Mouse (Mus musculus): ENCODE measurements around the gene Meox1. TPM values are rescaled to one million over a fixed set of nuclear protein-coding genes. Genes with fewer than 3 reads are reported as not detected.
A peak's percentile ranks its signal among the peaks of the same experiment; 100 is the strongest.

Meox1 gene
- total and polyA plus RNA-seq, 3 experiments: not detected

DNA sequence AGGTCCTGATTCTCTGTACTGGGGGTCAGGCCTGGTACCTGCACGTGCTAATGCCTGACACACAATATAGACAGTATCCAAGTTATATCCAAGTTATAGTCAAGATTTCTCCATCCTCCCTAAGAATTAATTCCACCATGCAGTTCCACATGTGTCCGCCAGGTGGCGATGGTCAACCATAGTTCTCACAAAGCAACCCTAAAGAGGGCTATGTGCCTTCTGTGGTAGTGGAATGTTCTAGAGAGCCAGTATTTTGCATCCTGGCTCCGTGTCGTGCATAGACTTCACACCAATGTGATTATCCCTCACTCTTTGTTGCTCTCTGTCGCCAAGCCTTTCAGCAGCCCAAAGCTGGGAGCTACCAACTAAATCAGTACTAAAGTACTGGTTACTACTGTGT is 25.5 kb upstream of the Meox1 start:
- Histone ChIP-seq H3K4me3 (ENCODE audit: control insufficient read depth in 1 of 2, insufficient read depth in 1 of 2, low read depth in 2 of 2, low read length in 2 of 2) (no peak overlapping the region), H3K9ac (ENCODE audit: control insufficient read depth, low read depth, low read length, poor library complexity, severe bottlenecking) (no peak overlapping the region), H3K4me1 (ENCODE audit: control insufficient read depth in 1 of 2, insufficient read depth in 2 of 2, low read length in 2 of 2) (no peaks in the 10 kb centered on the region), H3K36me3 (ENCODE audit: control insufficient read depth in 1 of 2, insufficient read depth in 2 of 2, low read length in 2 of 2) (no peaks in the 10 kb centered on the region), H3K27me3 (ENCODE audit: control insufficient read depth in 1 of 2, insufficient read depth in 2 of 2, low read length in 2 of 2) (peaks cover 2 to 4% of the 10 kb centered on the region in 2 experiments; a peak in 3 of 4 replicates), H3K9me3 (replicated peaks; ENCODE audit: insufficient read depth, low read length) (no peaks in the 10 kb centered on the region), H3K79me2 (ENCODE audit: control insufficient read depth, insufficient read depth, low read length, poor library complexity) (no peaks in the 10 kb centered on the region), H3K27ac (ENCODE audit: control insufficient read depth, low read depth, low read length) (no peak overlapping the region)
- DNase-seq (ENCODE audit: low read depth, low spot score): peak; percentile 84
- TF ChIP-seq UBTF (IDR thresholded peaks at IDR 0.05; ENCODE audit: borderline replicate concordance, insufficient read depth, low read depth, low read length) (no peak), ETS1 (IDR thresholded peaks at IDR 0.05; ENCODE audit: low read depth, low read length) (no peak), NRF1 (IDR thresholded peaks at IDR 0.05; ENCODE audit: insufficient read depth, low read depth, low read length, poor library complexity, severe bottlenecking) (no peak), POLR2AphosphoS5 (IDR thresholded peaks at IDR 0.05; ENCODE audit: borderline replicate concordance, low read depth, low read length) (no peak), ZC3H11A (IDR thresholded peaks at IDR 0.05; ENCODE audit: low read depth, low read length) (peak; percentile 100), POLR2AphosphoS2 (IDR thresholded peaks at IDR 0.05; ENCODE audit: low read length) (no peak), CTCF (IDR thresholded peaks at IDR 0.05 in 2 of 3, conservative IDR thresholded peaks at IDR 0.05 in 1 of 3; ENCODE audit: control insufficient read depth in 1 of 3, insufficient read depth in 1 of 3, low read depth in 2 of 3, low read length in 3 of 3, poor library complexity in 1 of 3, severe bottlenecking in 1 of 3) (peak; percentile 94 to 100 (median 99)), RAD21 (IDR thresholded peaks at IDR 0.05; ENCODE audit: low read depth, low read length) (peak; percentile 100), JUND (IDR thresholded peaks at IDR 0.05; ENCODE audit: low read depth, low read length) (peak; percentile 41; the same call in 1 of the 2 replicates), TAL1 (IDR thresholded peaks at IDR 0.05; ENCODE audit: low read length) (no peak), USF1 (IDR thresholded peaks at IDR 0.05; ENCODE audit: low read depth, low read length) (no peak), E2F4 (IDR thresholded peaks at IDR 0.05; ENCODE audit: borderline replicate concordance, low read depth, low read length) (no peak), CHD2 (IDR thresholded peaks at IDR 0.05; ENCODE audit: low read length) (no peak), BHLHE40 (IDR thresholded peaks at IDR 0.05; ENCODE audit: borderline replicate concordance, low read depth, low read length) (no peak; the same call in 1 of the 2 replicates), RCOR1 (IDR thresholded peaks at IDR 0.05; ENCODE audit: low read depth, low read length) (peak; percentile 38; the same call in 1 of the 2 replicates), SMC3 (IDR thresholded peaks at IDR 0.05; ENCODE audit: low read depth, low read length) (peak; percentile 100), ZKSCAN1 (IDR thresholded peaks at IDR 0.05; ENCODE audit: low read depth, low read length) (no peak), CHD1 (IDR thresholded peaks at IDR 0.05; ENCODE audit: low read depth, low read length) (no peak), MYB (IDR thresholded peaks at IDR 0.05; ENCODE audit: low read depth, low read length) (no peak), MXI1 (IDR thresholded peaks at IDR 0.05; ENCODE audit: low read depth, low read length) (no peak), MAX (IDR thresholded peaks at IDR 0.05; ENCODE audit: low read length) (peak; percentile 41; the same call in 1 of the 2 replicates), KAT2A (conservative IDR thresholded peaks at IDR 0.05; ENCODE audit: low read depth, low read length) (no peak), HCFC1 (IDR thresholded peaks at IDR 0.05; ENCODE audit: low read depth, low read length) (no peak), MAZ (IDR thresholded peaks at IDR 0.05; ENCODE audit: low read depth, low read length) (peak; percentile 67; the same call in 1 of the 2 replicates), ELF1 (IDR thresholded peaks at IDR 0.05; ENCODE audit: low read depth, low read length) (no peak), SIN3A (IDR thresholded peaks at IDR 0.05; ENCODE audit: low read length) (no peak), GABPA (IDR thresholded peaks at IDR 0.05; ENCODE audit: low read depth, low read length) (0 out of 2 replicates have a peak, but pooled peaks have one; percentile 29), TCF12 (IDR thresholded peaks at IDR 0.05; ENCODE audit: low read depth, low read length) (no peak; the same call in 1 of the 2 replicates), ZNF384 (IDR thresholded peaks at IDR 0.05; ENCODE audit: low read depth, low read length) (no peak), TBP (IDR thresholded peaks at IDR 0.05; ENCODE audit: low read depth, low read length) (no peak), MYC (IDR thresholded peaks at IDR 0.05; ENCODE audit: low read depth, low read length) (0 out of 2 replicates have a peak, but pooled peaks have one; percentile 37), EP300 (IDR thresholded peaks at IDR 0.05; ENCODE audit: low read depth in 1 of 2, low read length in 2 of 2) (no peak), ZMIZ1 (IDR thresholded peaks at IDR 0.05; ENCODE audit: low read depth, low read length) (no peak), MAFK (IDR thresholded peaks at IDR 0.05; ENCODE audit: borderline replicate concordance, low read depth, low read length) (no peak), USF2 (IDR thresholded peaks at IDR 0.05; ENCODE audit: borderline replicate concordance in 1 of 2, insufficient read depth in 1 of 2, low read depth in 1 of 2, low read length in 2 of 2) (no peak), MEF2A (IDR thresholded peaks at IDR 0.05; ENCODE audit: extremely low read depth, insufficient replicate concordance, low read depth, low read length, poor library complexity, severe bottlenecking) (no peak), POLR2A (IDR thresholded peaks at IDR 0.05; ENCODE audit: control insufficient read depth in 1 of 2, insufficient read depth in 1 of 2, low read depth in 1 of 2, low read length in 2 of 2, poor library complexity in 1 of 2) (no peak), NELFE (IDR thresholded peaks at IDR 0.05; ENCODE audit: low read depth, low read length) (no peak)
